Mouse (Mus musculus): ENCODE measurements around the gene Psmg3. TPM values are rescaled to one million over a fixed set of nuclear protein-coding genes. Genes with fewer than 3 reads are reported as not detected.

Gene Psmg3
- polyA plus RNA-seq, 1 experiment from 2014 or later, result 74.0 TPM

DNA sequence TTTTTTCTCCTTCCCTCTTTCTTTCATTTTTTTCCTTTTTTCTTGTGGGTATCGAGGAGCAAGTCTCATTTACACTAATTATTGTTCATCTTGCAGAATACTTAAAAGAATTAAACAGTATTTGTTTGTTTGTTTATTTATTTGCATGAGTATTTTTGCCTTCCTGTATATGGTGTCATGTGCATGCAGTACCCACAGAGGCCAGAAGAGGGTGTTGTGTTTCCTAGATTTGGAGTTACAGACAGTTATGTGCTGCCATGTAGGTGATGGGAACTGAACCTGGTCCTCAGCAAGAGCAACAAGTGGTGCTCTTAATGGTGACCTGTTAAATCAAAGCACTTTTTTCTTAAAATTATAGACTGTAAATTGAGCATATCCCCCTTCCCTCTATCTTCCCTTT, 908 bp upstream of the Psmg3 start:
- Histone ChIP-seq H3K9me3 (no peaks in the 10 kb centered on the region), H3K9ac (no peak overlapping the region), H3K4me1 (peaks cover 18% of the 10 kb centered on the region), H3K27me3 (replicated peaks) (no peaks in the 10 kb centered on the region), H3K4me3 (no peak overlapping the region), H3K27ac (no peak overlapping the region), H3K4me2 (0 out of 2 replicates have a peak overlapping the region, but pooled peaks have one; percentile 93), H3K36me3 (replicated peaks) (no peaks in the 10 kb centered on the region)
- ATAC-seq (replicated peaks), result no peak
- 93% methylated on average over 1 of the region's 1 CpGs for WGBS

DNA sequence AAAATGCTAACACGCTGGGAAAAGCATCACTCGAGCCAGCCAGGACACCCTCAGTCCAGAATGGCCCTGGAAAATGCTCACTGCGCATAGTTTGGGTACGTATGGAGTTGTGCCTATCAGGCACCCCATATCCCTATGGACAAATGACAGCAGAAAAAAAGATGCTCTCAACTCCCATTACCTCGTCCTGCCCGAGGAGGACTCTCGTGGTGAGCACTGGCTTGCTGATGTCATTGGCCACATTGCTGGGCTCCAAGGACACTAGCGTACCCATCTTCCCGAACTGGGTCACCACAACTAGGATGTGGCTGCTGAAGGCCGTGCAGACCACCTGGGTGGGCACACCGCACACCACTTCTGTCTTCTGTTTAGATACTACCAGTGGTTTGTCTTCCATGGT, 738 bp downstream of the Psmg3 start:
- Histone ChIP-seq H3K4me2 (peak overlapping the region; percentile 93), H3K27ac (0 out of 2 replicates have a peak overlapping the region, but pooled peaks have one; percentile 18), H3K27me3 (replicated peaks) (no peaks in the 10 kb centered on the region), H3K36me3 (replicated peaks) (peaks cover 3% of the 10 kb centered on the region; the same call in 1 of the 2 replicates), H3K4me3 (peak overlapping the region; percentile 83), H3K4me1 (peaks cover 18% of the 10 kb centered on the region), H3K9ac (peak overlapping the region; percentile 83), H3K9me3 (no peaks in the 10 kb centered on the region)
- 45% methylated on average over 11 of the region's 11 CpGs for WGBS
- ATAC-seq (replicated peaks), result 0 out of 2 replicates have a peak, but pooled peaks have one; percentile 31

DNA sequence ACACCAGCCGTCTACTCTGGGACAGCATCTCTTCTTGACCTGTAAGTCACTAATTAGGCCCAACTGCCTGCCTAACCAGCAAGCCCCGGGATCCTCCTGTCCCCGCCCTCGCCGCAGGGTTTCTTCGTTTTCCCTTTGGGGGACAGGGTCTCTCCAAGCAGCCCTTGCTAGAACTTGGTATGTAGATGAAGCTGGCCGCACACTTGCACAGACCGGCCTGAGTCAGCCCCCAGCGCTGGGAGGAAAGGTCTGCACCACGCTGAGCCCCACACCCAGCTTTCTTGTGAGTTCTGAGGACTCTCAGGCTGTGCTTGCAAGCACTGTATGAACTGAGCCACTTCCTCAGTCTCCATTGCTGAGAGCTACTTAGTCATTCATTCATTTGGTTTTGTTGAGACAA, 2.2 kb downstream of the Psmg3 start:
- no peak for ATAC-seq (replicated peaks)
- H3K4me2 ChIP-seq, result no peak overlapping the region
- no peaks in the 10 kb centered on the region for H3K9me3 ChIP-seq

DNA sequence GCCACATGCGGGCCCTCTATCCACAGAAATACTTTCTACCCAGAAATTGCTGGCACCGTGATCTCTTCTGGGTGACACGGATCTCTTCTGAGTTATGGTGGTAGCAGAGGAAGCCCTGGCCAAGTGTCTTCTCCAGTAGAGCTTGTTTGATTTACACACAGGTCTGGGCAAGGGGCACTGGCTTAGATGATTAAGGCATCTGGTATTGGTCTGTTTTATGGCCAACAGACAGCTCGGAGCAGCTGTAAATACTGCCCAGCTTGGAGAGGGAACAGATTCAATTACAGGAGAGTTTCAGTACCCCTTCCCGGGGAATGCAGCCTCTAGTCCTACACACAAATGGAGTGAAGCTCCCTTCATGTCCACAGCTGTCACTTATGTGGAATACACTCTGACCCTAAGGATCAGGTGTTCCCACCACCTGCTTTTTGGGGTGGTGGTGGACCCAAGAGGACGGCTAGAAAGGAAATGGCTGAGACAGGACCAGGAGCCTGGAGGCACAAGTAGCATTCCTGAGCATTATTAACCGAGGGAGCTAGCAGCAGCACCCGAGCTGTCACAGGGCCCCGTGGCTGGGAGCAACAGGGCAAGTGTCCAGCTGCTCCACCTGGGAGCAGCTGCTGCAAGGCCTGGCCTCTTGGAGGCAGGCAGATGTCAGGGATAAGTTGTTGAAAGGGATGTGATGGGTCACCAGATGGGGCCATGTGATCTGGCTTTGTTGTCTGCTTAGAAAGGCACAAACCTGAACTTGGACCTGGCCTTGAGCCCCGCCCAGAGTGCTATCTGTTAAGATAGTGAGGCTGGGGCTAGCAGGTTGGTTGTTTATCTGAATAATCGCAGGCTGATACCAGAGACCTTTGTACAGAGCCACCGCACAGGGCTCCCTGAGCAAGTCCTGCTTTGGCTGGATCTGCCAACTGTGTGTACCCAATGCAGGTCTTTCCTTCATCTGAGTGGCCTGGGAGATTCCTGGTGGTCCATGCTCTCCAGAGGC, 4.9 kb downstream of the Psmg3 start:
- H3K36me3 ChIP-seq (replicated peaks), result peaks cover 3% of the 10 kb centered on the region; the same call in 1 of the 2 replicates
- H3K9ac ChIP-seq, result no peak overlapping the region
- ATAC-seq (replicated peaks), result no peak
- no peak overlapping the region for H3K4me3 ChIP-seq
- no peaks in the 10 kb centered on the region for H3K9me3 ChIP-seq
- H3K4me1 ChIP-seq, result peaks cover 18% of the 10 kb centered on the region
- H3K27me3 ChIP-seq (replicated peaks), result no peaks in the 10 kb centered on the region
- whole genome bisulfite sequencing, result 85% methylated on average over 12 of the region's 12 CpGs
- no peak overlapping the region for H3K27ac ChIP-seq
- H3K4me2 ChIP-seq, result no peak overlapping the region

More for the DNA sequence above, 2.2 kb downstream of the Psmg3 start:
- Histone ChIP-seq H3K4me1 (peaks cover 18% of the 10 kb centered on the region), H3K27ac (no peak overlapping the region), H3K27me3 (replicated peaks) (no peaks in the 10 kb centered on the region), H3K36me3 (replicated peaks) (peaks cover 3% of the 10 kb centered on the region; the same call in 1 of the 2 replicates), H3K9ac (no peak overlapping the region), H3K4me3 (no peak overlapping the region)
- 87% methylated on average over 10 of the region's 10 CpGs for WGBS

DNA sequence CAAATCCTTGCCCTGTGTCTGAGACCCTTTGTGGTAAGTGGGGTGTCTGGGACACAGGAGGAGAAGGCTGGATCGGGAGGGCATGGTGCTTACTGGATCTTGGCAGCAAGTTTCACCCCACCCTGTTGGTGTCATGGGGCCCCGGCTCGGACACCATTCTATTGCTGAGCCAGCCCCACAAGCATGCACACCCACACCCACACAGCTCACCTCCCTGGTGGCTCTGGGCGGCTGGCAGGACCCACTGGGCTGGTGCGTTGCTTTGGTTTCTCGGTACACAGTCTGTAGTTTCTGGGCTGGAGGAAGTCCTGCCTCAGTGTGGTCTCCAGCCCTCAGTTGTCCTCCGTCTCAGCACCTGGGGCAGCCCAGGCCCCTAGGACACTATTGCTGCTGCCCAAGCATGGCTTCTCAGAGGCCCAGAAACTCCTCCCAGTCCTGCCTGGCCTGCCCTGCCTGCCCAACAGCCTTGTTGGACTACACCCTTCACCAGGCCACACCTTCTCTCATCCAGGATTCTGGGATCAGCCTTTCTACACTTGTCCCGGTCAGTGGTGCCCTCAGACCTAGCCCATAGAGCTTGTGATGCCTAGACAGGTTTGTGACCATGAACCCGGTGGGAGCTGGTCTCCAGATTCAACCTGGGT, 7.0 kb downstream of the Psmg3 start, which contains the start of gene Tmem184a:
Tmem184a (minus strand) TSS at position 380 of the 644 bp plus-strand sequence.
- Histone ChIP-seq H3K27ac (no peak within 1 kb of the TSS), H3K4me1 (peaks cover 3% of the 10 kb centered on the region; the same call in 1 of the 2 replicates), H3K9me3 (no peaks in the 10 kb centered on the region), H3K4me2 (no peak within 1 kb of the TSS), H3K4me3 (no peak within 1 kb of the TSS), H3K27me3 (replicated peaks) (0 out of 2 replicates have a peak, but pooled peaks cover 2% of the 10 kb centered on the region), H3K9ac (no peak within 1 kb of the TSS), H3K36me3 (replicated peaks) (peaks cover 3% of the 10 kb centered on the region; the same call in 1 of the 2 replicates)
- WGBS, result 85% methylated on average over 9 of the region's 9 CpGs
- no peak for ATAC-seq (replicated peaks)

DNA sequence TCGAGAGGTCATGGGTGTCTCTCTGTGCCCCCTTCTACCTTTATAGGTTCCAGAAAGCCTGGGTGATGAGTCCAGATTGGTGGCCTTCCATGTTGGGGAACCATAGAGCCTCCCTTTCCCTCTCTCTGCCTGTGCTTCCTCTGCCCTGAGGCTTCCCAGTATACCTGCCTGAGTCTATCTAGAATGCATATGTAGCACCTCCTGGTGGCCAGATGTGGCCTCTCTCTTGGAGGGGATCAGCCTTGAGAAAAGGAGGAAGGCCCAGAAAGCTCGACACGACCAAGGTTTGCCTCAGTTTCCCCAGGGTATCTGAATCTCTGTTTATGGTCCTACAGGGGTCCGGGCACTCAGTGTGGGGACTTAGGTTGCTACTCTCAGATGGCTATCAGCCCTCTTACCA, 7.9 kb downstream of the Psmg3 start:
- no peak overlapping the region for H3K27ac ChIP-seq
- no peak overlapping the region for H3K9ac ChIP-seq
- ATAC-seq (replicated peaks), result no peak
- H3K4me2 ChIP-seq, result no peak overlapping the region
- H3K4me3 ChIP-seq, result no peak overlapping the region
- H3K9me3 ChIP-seq, result no peaks in the 10 kb centered on the region
- WGBS, result 56% methylated on average over 4 of the region's 4 CpGs
- peaks cover 8% of the 10 kb centered on the region; the same call in 1 of the 2 replicates for H3K27me3 ChIP-seq (replicated peaks)
- H3K36me3 ChIP-seq (replicated peaks), result peaks cover 3% of the 10 kb centered on the region; the same call in 1 of the 2 replicates
- no peaks in the 10 kb centered on the region for H3K4me1 ChIP-seq

DNA sequence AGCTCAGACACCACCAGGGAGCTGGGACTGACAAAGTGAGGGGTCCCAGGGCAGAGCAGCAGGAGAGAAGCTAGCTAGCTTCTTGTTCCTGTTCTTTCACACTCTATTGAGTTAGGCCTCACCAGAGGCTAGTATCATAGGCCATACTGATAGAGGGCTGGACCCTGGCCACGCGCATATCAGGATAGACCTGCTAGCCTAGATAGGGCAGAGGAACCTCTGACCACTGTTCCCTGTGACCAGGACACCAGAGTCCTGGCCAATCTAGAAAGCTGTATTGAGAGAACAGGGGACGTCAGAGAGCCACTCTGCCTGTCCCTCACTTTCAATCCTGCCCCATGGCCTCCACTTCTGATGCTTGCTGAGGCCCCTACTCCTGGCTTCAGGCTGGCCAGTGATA, 8.6 kb downstream of the Psmg3 start:
- no peak overlapping the region for H3K4me3 ChIP-seq
- H3K9me3 ChIP-seq, result no peaks in the 10 kb centered on the region
- 84% methylated on average over 3 of the region's 3 CpGs for WGBS
- H3K27me3 ChIP-seq (replicated peaks), result peaks cover 11% of the 10 kb centered on the region
- peaks cover 3% of the 10 kb centered on the region; the same call in 1 of the 2 replicates for H3K36me3 ChIP-seq (replicated peaks)
- no peak overlapping the region for H3K27ac ChIP-seq
- no peak; the same call in 1 of the 2 replicates for ATAC-seq (replicated peaks)
- no peak overlapping the region for H3K9ac ChIP-seq
- H3K4me2 ChIP-seq, result no peak overlapping the region
- H3K4me1 ChIP-seq, result no peaks in the 10 kb centered on the region

DNA sequence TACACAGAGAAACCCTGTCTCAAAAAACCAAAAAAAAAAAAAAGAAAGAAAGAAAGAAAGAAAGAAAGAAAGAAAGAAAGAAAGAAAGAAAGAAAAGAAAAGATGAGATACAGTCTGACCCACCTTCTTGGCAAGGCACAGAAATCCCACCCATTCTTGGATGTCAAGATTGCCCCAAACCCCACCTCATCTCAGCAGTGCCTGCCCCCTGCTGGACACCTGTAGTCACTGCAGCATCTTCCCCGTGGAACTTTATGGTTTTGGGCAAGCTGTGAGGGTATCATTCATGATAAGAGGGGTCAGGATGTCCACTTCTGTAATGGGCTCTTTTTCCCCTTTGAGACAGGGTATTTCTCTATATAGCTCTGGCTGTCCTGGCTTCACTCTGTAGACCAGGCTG, 9.4 kb downstream of the Psmg3 start:
- WGBS, result 6% methylated on average over 1 of the region's 1 CpGs
- Histone ChIP-seq H3K9me3 (no peaks in the 10 kb centered on the region), H3K4me3 (no peak overlapping the region), H3K4me1 (no peaks in the 10 kb centered on the region), H3K27me3 (replicated peaks) (peaks cover 16% of the 10 kb centered on the region), H3K4me2 (no peak overlapping the region), H3K36me3 (replicated peaks) (peaks cover 3% of the 10 kb centered on the region; the same call in 1 of the 2 replicates), H3K27ac (no peak overlapping the region), H3K9ac (no peak overlapping the region)
- ATAC-seq (replicated peaks), result no peak

DNA sequence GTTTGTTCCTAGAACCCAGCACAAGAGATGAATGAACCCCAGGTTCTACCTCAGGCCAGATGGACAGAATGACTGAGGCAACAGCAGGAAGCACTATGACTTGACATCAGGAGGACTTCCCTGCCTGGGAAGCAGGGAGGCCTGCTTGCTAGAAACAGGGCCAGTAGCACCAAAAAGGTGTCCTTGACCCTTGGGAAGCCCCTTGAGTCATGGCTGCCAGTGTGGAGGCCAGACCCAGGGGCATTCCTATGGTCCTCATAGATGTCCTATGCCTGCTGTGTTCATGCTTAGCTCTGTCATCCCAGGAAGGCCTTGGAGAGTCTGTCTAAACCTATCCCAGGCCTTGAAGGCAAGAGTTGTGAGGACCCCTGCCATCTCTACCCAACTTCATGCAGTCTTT, 10.2 kb downstream of the Psmg3 start:
- Histone ChIP-seq H3K27ac (no peak overlapping the region), H3K4me1 (no peaks in the 10 kb centered on the region), H3K4me3 (no peak overlapping the region), H3K4me2 (no peak overlapping the region), H3K27me3 (replicated peaks) (peaks cover 16% of the 10 kb centered on the region), H3K36me3 (replicated peaks) (no peaks in the 10 kb centered on the region), H3K9ac (no peak overlapping the region), H3K9me3 (no peaks in the 10 kb centered on the region)
- ATAC-seq (replicated peaks), result no peak

DNA sequence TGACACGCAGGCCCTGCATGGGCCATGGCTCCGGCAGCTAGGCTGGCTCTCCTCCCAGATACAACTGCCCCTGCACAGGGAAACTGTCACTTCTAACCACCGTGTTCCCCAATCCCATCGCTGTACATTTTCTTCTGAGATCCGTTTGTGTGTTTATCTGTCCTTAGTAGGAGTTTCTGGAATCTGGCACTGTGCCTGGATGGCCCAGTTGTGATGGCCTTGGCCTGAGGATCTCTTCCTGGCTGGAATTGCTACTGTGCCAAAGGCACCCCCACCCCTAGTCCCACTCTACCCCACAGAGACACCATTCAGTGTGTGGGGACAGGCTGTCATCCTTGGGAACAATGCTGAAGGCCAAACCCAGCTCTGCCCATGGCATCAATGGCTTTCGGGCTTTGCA, 10.7 kb downstream of the Psmg3 start:
- no peak overlapping the region for H3K4me3 ChIP-seq
- no peak overlapping the region for H3K9ac ChIP-seq
- no peaks in the 10 kb centered on the region for H3K9me3 ChIP-seq
- H3K27me3 ChIP-seq (replicated peaks), result peaks cover 16% of the 10 kb centered on the region
- H3K36me3 ChIP-seq (replicated peaks), result no peaks in the 10 kb centered on the region
- ATAC-seq (replicated peaks), result no peak
- H3K4me2 ChIP-seq, result no peak overlapping the region
- H3K27ac ChIP-seq, result no peak overlapping the region
- 81% methylated on average over 6 of the region's 6 CpGs for WGBS
- no peaks in the 10 kb centered on the region for H3K4me1 ChIP-seq

DNA sequence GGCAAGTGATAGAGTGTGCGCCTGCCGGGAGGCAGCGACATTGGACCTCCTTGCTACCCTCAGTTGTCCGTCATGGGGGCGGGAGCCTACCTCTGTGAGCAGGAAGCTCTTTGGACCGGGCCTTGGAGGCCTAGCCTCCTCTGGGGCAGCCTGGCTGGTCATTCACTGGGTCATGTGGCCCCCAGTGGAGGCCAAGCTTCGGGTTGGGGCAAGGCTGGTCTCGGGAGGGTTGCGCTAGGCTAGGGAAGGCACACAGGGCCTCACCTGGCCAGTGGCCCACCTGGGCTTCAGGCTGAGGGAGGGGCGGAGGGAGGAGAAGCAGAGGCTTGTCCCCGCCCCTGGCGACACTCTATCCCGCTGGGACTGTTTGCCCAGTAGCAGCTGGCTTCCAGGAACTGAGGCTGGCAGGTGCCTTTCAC, 12.7 kb downstream of the Psmg3 start:
- 17% methylated on average over 13 of the region's 13 CpGs for WGBS
- Histone ChIP-seq H3K4me3 (no peak overlapping the region), H3K4me1 (no peaks in the 10 kb centered on the region), H3K27me3 (replicated peaks) (peaks cover 16% of the 10 kb centered on the region), H3K9ac (no peak overlapping the region), H3K4me2 (no peak overlapping the region), H3K36me3 (replicated peaks) (no peaks in the 10 kb centered on the region), H3K9me3 (no peaks in the 10 kb centered on the region), H3K27ac (no peak overlapping the region)
- ATAC-seq (replicated peaks), result no peak

DNA sequence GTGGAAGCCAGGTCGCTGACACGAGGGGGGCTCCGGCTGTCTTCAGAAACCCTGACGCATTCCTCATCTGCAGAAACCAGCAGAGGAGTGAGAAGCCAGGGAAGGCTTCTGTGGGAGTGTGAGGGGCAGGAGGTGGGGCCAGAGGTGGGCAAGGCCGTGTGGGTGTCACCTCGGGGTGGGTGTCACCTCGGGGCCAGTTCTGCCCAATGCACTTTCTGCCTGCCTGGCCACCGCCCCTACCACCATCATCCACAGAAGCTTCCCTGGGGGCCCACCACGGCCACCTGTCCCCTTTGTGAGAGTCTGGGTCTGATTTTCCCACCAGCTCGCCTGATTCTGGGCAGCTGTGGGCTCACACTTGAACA, 13.6 kb downstream of the Psmg3 start:
- WGBS, result 48% methylated on average over 10 of the region's 10 CpGs
- no peaks in the 10 kb centered on the region for H3K4me1 ChIP-seq
- H3K4me2 ChIP-seq, result no peak overlapping the region
- H3K4me3 ChIP-seq, result no peak overlapping the region
- H3K9ac ChIP-seq, result no peak overlapping the region
- no peak overlapping the region for H3K27ac ChIP-seq
- no peaks in the 10 kb centered on the region for H3K36me3 ChIP-seq (replicated peaks)
- peaks cover 16% of the 10 kb centered on the region for H3K27me3 ChIP-seq (replicated peaks)
- no peak for ATAC-seq (replicated peaks)
- H3K9me3 ChIP-seq, result no peaks in the 10 kb centered on the region

All from midbrain, embryonic 15.5 days (tissue).